Mouse (Mus musculus) adrenal gland, postnatal 4 days (tissue): ENCODE results near the gene Defb36. TPM values are rescaled to one million over a fixed set of nuclear protein-coding genes. Genes with fewer than 3 reads are reported as not detected.

Experiments
- DNase-seq, 2 experiments: peaks; one replicate each; pipeline ENCODE4 v3.0.0; 2021 to 2022; ENCODE audit warnings: low spot score in 2 of 2, mixed read lengths in 2 of 2
- long read RNA-seq, 2 experiments: library from polyadenylated mRNA; stranded (forward); transcript quantifications; one replicate each; pipeline ENCODE4 v2.0.0; 2021
- total RNA-seq, 2 experiments: library from RNA; stranded (reverse); gene quantifications; 2 replicates each; pipeline ENCODE4 v1.2.3; 2021

Defb36 gene
- total RNA-seq = 1 to 10 TPM; 2.0 to 2.3 TPM
- long read RNA-seq, experiment 1, partial matches to known transcripts = 0 of 1 reads
- long read RNA-seq, experiment 1, other reads (novel, unspliced or antisense) = 0 of 1 reads
- long read RNA-seq, experiment 2 = 0 reads

- DNase-seq = peak; percentile 54 to 60
Observed at GRCm38 (mm10) chr2:152604057-152604456, at the start of gene Defb36. Defb36 (plus strand) TSS chr2:152604327.

DNA sequence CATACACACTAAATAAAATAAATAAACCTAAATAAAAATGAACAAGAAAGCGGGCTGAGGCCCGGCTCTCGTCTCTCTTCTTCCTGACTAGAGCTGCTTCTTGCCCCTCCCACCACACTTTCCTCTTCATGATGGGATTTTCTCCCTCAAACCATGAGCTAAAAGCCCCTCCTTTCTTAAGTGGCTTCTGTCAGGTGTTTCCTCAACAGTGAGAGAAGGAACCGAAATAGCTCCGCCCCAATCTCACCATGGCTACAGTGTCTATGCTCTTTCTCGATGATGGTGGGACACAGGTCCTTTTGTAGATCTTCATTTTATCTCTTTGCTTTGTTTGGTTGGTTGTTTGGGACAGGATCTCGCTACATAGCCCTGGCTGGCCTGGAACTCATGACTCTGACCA is 47.5 kb upstream of the Defb36 start:
- DNase-seq = no peak

DNA sequence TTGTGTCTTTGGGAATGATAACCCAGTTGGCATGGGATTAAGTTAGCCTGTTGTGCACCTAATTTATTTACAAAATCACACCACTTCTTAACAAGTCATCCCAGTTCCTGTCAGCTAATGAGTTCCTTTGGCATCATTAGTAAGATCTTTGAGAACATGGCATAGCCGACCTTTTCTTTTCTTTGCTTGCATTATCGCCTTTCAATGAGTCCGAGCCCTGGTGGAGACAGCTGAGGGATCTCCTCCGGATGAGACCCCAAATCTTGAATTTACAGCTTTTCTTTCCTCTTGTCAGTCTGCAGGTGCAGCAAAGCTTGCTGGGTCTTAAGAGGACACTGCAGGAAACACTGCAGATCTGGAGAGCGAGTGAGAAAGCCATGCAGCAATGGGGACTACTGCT is 35.1 kb upstream of the Defb36 start, which contains the start of gene Gm17416:
Gm17416 (plus strand) TSS at position 301 of the 400 bp plus-strand sequence.
- DNase-seq = no peak

DNA sequence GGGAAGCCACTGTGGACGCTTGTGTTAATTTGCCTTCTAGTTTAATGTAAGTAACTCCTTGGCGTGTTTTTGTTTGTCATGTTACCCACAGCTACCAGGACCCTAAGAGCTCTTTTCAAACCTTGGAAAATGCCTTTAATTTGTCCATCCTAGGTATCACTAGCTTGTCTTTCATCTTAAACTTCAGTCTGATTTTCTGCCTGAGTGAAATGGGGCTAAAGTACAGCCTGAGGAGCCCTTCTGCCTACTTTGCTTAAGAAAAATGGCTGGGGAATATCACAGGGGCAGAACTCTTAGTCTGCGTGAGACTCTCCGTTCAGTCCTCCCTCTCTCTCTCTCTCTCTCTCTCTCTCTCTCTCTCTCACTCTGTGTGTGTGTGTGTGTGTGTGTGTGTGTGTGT is 34.2 kb upstream of the Defb36 start:
- DNase-seq = no peak

GRCm38 (mm10) chr2:152570313-152570712 is 33.8 kb upstream of the Defb36 start:
- no peak for DNase-seq

- DNase-seq = no peak
Observed at GRCm38 (mm10) chr2:152572114-152572794, 31.9 kb upstream of the Defb36 start, which contains the start of gene Defb21. Defb21 (plus strand) TSS chr2:152572744.

- DNase-seq = no peak
Observed at GRCm38 (mm10) chr2:152573484-152573883, 30.6 kb upstream of the Defb36 start.

GRCm38 (mm10) chr2:152580107-152580506 is 24.0 kb upstream of the Defb36 start, which contains the start of gene Defb19:
Defb19 (minus strand) TSS chr2:152580312.
- DNase-seq = no peak

DNA sequence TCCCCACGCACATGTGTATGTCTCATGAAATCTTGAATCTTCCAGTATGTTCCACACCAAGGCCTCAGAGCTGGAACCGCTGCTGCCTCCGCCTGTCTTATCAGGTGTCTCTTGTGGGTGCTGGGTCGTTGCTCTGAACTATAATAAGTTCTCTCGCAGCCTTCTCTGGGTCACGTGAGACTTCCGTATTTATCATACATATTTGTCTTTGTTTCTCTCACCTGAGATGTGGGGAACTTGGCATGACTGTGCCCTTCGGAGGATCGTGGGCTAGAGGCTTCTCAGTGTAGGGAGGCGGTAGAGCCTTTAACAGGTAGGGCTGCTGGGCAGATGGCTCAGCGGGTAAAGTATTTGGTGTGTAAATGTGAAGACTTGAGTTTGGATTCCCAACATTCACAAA is 23.5 kb upstream of the Defb36 start:
- DNase-seq = no peak

GRCm38 (mm10) chr2:152586926-152587560 is 17.1 kb upstream of the Defb36 start:
- DNase-seq = no peak

DNA sequence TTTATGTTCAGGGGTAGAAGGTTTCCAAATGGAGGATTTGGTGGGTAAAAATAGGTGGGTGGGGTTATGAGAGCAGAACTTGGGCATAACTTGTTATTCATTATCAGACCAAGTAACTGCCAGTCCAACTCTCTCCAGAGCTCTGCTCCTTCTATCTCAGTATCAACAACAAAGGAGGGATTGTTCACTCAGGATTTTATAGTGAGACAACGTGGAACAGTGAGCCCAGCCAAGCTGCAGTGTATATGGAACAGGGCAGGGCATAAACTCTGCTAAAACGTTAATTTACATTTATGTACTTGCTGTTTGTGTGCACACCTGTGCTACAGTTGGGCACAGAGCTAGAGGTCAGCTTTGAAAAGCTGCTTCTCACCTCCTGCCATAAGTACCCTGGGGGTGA is 15.7 kb upstream of the Defb36 start:
- no peak for DNase-seq

- DNase-seq = no peak
Observed at GRCm38 (mm10) chr2:152589021-152589420, 15.1 kb upstream of the Defb36 start.

- no peak for DNase-seq
Observed at GRCm38 (mm10) chr2:152599299-152599698, 4.8 kb upstream of the Defb36 start, which contains the start of gene Defb45. Defb45 (minus strand) TSS chr2:152599399.

DNA sequence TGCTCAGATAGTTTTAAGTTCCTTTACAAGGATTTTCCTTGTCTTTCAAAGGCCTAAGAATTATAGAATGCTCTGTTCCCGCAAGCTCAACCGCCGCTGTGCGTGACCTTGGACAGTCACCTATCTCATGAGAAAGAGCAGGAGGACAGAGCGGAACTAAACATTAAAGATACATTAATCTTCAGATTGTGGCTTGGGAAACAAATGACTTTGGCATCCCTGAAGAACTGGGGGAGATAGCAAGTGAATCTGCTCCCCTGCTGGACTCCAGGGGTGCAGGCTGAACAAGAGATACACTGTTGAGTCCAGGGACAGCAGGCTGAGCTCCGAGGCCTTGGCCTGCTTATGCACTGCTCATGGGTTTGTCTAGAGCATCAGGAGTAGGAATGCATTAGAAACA is 4.1 kb upstream of the Defb36 start:
- DNase-seq = no peak

- no peak for DNase-seq
Observed at GRCm38 (mm10) chr2:152601275-152601960, 2.7 kb upstream of the Defb36 start.

DNA sequence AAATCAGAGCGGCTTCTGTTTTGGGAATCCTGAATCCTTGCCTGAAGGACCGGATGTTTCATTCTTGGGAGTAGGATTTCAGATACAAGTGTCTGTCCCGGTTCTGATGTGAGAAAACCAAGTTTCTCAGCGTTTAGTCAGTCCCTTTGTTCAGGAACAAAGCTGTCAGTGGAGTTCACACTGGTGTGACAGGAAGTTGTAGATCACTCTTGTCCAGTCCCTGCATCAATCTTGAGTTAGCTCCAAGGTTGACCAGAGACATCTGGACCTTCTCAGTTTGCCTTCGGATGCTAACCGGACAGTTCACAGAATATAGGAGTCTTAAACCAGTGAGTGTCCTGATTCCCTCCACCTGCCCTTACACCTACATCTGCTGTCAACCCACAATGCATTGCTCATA is 3.6 kb downstream of the Defb36 start:
- DNase-seq = no peak

DNA sequence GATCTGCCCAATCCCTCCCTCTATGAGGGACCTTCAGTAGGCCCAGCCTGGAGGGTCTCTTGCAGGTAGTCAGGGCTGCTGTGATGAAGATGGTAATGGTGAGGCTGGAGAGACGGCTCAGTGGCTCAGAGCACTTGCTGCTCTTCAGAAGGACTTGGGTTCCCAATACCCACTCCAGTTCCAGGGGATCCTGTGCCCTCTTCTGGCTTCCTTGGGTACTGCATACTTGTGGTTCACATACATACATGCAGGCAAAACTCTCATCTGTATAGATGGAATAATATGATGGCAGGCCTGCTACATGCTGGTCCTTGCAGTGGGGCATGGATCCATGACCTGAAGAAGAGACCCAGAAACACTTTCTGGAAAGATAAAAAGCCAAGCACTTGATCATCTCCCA is 4.6 kb downstream of the Defb36 start:
- DNase-seq = no peak

GRCm38 (mm10) chr2:152612193-152612592 is 8.1 kb downstream of the Defb36 start:
- DNase-seq = no peak

DNA sequence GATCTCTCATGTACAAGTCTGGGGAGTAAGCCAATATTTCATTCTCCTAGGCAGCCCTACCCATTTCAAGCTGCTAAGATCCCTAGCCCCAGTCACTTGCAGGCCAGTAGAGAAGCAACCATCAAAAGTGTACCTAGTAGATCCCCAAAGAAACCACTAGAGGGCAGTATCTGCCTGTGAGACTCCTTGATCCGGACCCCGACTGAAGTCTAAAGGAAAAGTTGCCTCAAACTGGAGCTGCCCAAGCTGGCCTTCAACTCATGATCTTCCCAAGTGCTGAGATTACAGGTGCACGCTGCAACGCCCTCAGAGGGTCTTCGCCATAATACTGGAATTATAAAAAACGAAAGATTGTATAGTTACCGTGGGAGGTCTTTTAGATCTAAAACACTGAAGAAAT is 11.4 kb downstream of the Defb36 start:
- no peak for DNase-seq

GRCm38 (mm10) chr2:152616470-152616869 is 12.3 kb downstream of the Defb36 start:
- DNase-seq = no peak

- DNase-seq = no peak
Observed at GRCm38 (mm10) chr2:152617374-152617773, 13.2 kb downstream of the Defb36 start.
